ENCODE assay signal across 8 mouse cellular contexts in genomic region chr2:180222250-180222649, GRCm38 (mm10). TPM values are rescaled to one million over a fixed set of nuclear protein-coding genes. Genes with fewer than 3 reads are reported as not detected.
DNase-seq lines count a peak whose midpoint lies in the region; ATAC-seq and TF ChIP-seq lines count a peak whose summit lies in the region.

No protein-coding gene starts in this region.

- H3K9ac ChIP-seq in heart, adult 2 months (ENCODE audit: low read depth, low read length): 0 out of 2 replicates have a peak overlapping the region, but pooled peaks have one; percentile 17
- H3K9ac ChIP-seq in intestine, embryonic 15.5 days: no peak overlapping the region; the same call in 1 of the 2 replicates
- peak overlapping the region; percentile 51; the same call in 1 of the 2 replicates for H3K9ac ChIP-seq in lung, embryonic 16.5 days (ENCODE audit: low read length)

- TF ChIP-seq CTCF in heart, adult 2 months (IDR thresholded peaks at IDR 0.05): peak; percentile 62

- peaks cover 41% of the 10 kb centered on the region for H3K4me1 ChIP-seq in heart, adult 2 months (ENCODE audit: control insufficient read depth, insufficient read depth, low read length)
- H3K4me1 ChIP-seq in intestine, embryonic 15.5 days (replicated peaks): peaks cover 52% of the 10 kb centered on the region
- H3K4me1 ChIP-seq in lung, embryonic 16.5 days (replicated peaks; ENCODE audit: control insufficient read depth, insufficient read depth, low read length): peaks cover 59% of the 10 kb centered on the region

- no peaks in the 10 kb centered on the region for H3K9me3 ChIP-seq in intestine, embryonic 15.5 days
- no peaks in the 10 kb centered on the region for H3K9me3 ChIP-seq in lung, embryonic 16.5 days (ENCODE audit: control insufficient read depth, low read length)

- H3K4me2 ChIP-seq in intestine, embryonic 15.5 days (replicated peaks): peak overlapping the region; percentile 97
- peak overlapping the region; percentile 73 for H3K4me2 ChIP-seq in lung, embryonic 16.5 days (ENCODE audit: low read depth, low read length)

- peak; percentile 54 to 64 for DNase-seq in heart, adult 2 months
- no peak for DNase-seq in heart, postnatal 25 days (ENCODE audit: low spot score)
- DNase-seq in embryo, embryonic 11 days: peak; percentile 61
- DNase-seq in ovary, postnatal 36 days (ENCODE audit: low spot score): no peak
- no peak for DNase-seq in cerebellum, postnatal 10 days
- no peak for DNase-seq in gastrocnemius, postnatal 14 days

- no peaks in the 10 kb centered on the region for H3K27me3 ChIP-seq in heart, adult 2 months (ENCODE audit: control insufficient read depth, insufficient read depth, low read length)
- no peaks in the 10 kb centered on the region for H3K27me3 ChIP-seq in intestine, embryonic 15.5 days (replicated peaks)
- peaks cover 5% of the 10 kb centered on the region; the same call in 1 of the 2 replicates for H3K27me3 ChIP-seq in lung, embryonic 16.5 days (ENCODE audit: control insufficient read depth, insufficient read depth, low read depth, low read length)

- 17% methylated on average over 6 of the region's 6 CpGs for WGBS in heart, adult 2 months
- WGBS in intestine, embryonic 15.5 days: 18% methylated on average over 6 of the region's 6 CpGs
- WGBS in lung, embryonic 16.5 days: 9% methylated on average over 6 of the region's 6 CpGs

- TF ChIP-seq POLR2A in heart, adult 2 months (IDR thresholded peaks at IDR 0.05; ENCODE audit: insufficient read depth, low read depth, low read length): no peak

- H3K27ac ChIP-seq in heart, adult 2 months: peak overlapping the region; percentile 51
- peak overlapping the region; percentile 51 for H3K27ac ChIP-seq in intestine, embryonic 15.5 days
- H3K27ac ChIP-seq in lung, embryonic 16.5 days (ENCODE audit: low read length): peak overlapping the region; percentile 86

- peaks cover 3% of the 10 kb centered on the region; the same call in 1 of the 2 replicates for H3K36me3 ChIP-seq in heart, adult 2 months (ENCODE audit: control insufficient read depth, insufficient read depth, low read length)
- H3K36me3 ChIP-seq in intestine, embryonic 15.5 days: no peaks in the 10 kb centered on the region
- H3K36me3 ChIP-seq in lung, embryonic 16.5 days (ENCODE audit: control insufficient read depth, insufficient read depth, low read length): no peaks in the 10 kb centered on the region

- no peaks in the 10 kb centered on the region; the same call in none of the 2 replicates for H3K79me2 ChIP-seq in heart, adult 2 months (replicated peaks; ENCODE audit: control insufficient read depth, insufficient read depth, low read length)

- intact Hi-C loops in heart, adult 2 months (cut with DNase I): no loop called here
- intact Hi-C loops in heart, postnatal 25 days (cut with DNase I): no loop called here
- intact Hi-C loops in gastrocnemius, postnatal 14 days (cut with DNase I; ENCODE audit: low total_unique reads): no loop called here

- ATAC-seq in intestine, embryonic 15.5 days: peak; percentile 53
- peak; percentile 78 for ATAC-seq in lung, embryonic 16.5 days (ENCODE audit: low read depth)

- H3K4me3 ChIP-seq in heart, adult 2 months: no peak overlapping the region
- no peak overlapping the region for H3K4me3 ChIP-seq in intestine, embryonic 15.5 days (replicated peaks)
- H3K4me3 ChIP-seq in lung, embryonic 16.5 days (ENCODE audit: low read length): peak overlapping the region; percentile 23

- TF ChIP-seq EP300 in heart, adult 2 months (IDR thresholded peaks at IDR 0.05; ENCODE audit: insufficient read depth, low read depth, low read length): no peak

RNA-seq across cellular contexts. Expression of gene Lama5, which starts 3.4 kb away (rescaled TPM):
- total RNA-seq in heart, adult 2 months (2021): 100 to 1,000 TPM in 1 of 2 experiments, 10 to 100 TPM in 1; 66.3 to 104 TPM
- polyA plus RNA-seq in heart, adult 2 months (2012; rRNA removed): 83.6 and 109 TPM in 2 replicates
- total RNA-seq in heart, postnatal 25 days (2021): 10 to 100 TPM; 50.3 to 58.2 TPM
- polyA plus RNA-seq in intestine, embryonic 15.5 days (2015; fragmentation: Nextera tagmentation; extraction: Ambion mirVana): 30.9 and 37.8 TPM in 2 replicates
- 102 and 112 TPM in 2 replicates for polyA plus RNA-seq in lung, embryonic 16.5 days (2015; fragmentation: Nextera tagmentation; extraction: Ambion mirVana)
- 10 to 100 TPM; 17.9 to 18.0 TPM for total RNA-seq in gastrocnemius, postnatal 14 days (2021)

RNA-seq across cellular contexts. Expression of gene Rps21, which starts 34.9 kb away (rescaled TPM):
- 100 to 1,000 TPM; 506 to 570 TPM for total RNA-seq in heart, adult 2 months (2021)
- 991 and 1,183 TPM in 2 replicates for polyA plus RNA-seq in heart, adult 2 months (2012; rRNA removed)
- 100 to 1,000 TPM; 471 to 515 TPM for total RNA-seq in heart, postnatal 25 days (2021)
- polyA plus RNA-seq in intestine, embryonic 15.5 days (2015; fragmentation: Nextera tagmentation; extraction: Ambion mirVana): 577 and 672 TPM in 2 replicates
- 455 and 526 TPM in 2 replicates for polyA plus RNA-seq in lung, embryonic 16.5 days (2015; fragmentation: Nextera tagmentation; extraction: Ambion mirVana)
- total RNA-seq in gastrocnemius, postnatal 14 days (2021): 100 to 1,000 TPM; 456 to 506 TPM

RNA-seq across cellular contexts. Expression of gene Adrm1, which starts 51.0 kb away (rescaled TPM):
- 10 to 100 TPM; 79.2 to 89.0 TPM for total RNA-seq in heart, adult 2 months (2021)
- polyA plus RNA-seq in heart, adult 2 months (2012; rRNA removed): 56.6 and 76.0 TPM in 2 replicates
- 10 to 100 TPM; 73.1 to 83.5 TPM for total RNA-seq in heart, postnatal 25 days (2021)
- polyA plus RNA-seq in intestine, embryonic 15.5 days (2015; fragmentation: Nextera tagmentation; extraction: Ambion mirVana): 172 TPM in 2 replicates
- polyA plus RNA-seq in lung, embryonic 16.5 days (2015; fragmentation: Nextera tagmentation; extraction: Ambion mirVana): 162 and 173 TPM in 2 replicates
- total RNA-seq in gastrocnemius, postnatal 14 days (2021): 10 to 100 TPM; 95.7 to 97.3 TPM

RNA-seq across cellular contexts. Expression of gene Cables2, which starts 51.0 kb away (rescaled TPM):
- 10 to 100 TPM; 11.2 to 14.3 TPM for total RNA-seq in heart, adult 2 months (2021)
- 17.6 and 26.7 TPM in 2 replicates for polyA plus RNA-seq in heart, adult 2 months (2012; rRNA removed)
- total RNA-seq in heart, postnatal 25 days (2021): 10 to 100 TPM; 13.0 to 13.8 TPM
- 11.4 and 12.7 TPM in 2 replicates for polyA plus RNA-seq in intestine, embryonic 15.5 days (2015; fragmentation: Nextera tagmentation; extraction: Ambion mirVana)
- polyA plus RNA-seq in lung, embryonic 16.5 days (2015; fragmentation: Nextera tagmentation; extraction: Ambion mirVana): 6.3 and 8.4 TPM in 2 replicates
- 1 to 10 TPM; 6.8 to 9.2 TPM for total RNA-seq in gastrocnemius, postnatal 14 days (2021)

Comparison
In these comparisons a context has a peak if more than half of its experiments do, and no peak if none do; other contexts are left out.
1. DNase-seq: peak in heart, adult 2 months (2 of 2) and embryo, embryonic 11 days (single experiment); none in heart, postnatal 25 days (single experiment), ovary, postnatal 36 days (single experiment), cerebellum, postnatal 10 days (0 of 2) and gastrocnemius, postnatal 14 days (single experiment).
2. Peak in every context shown above with its lines, with median percentiles within 50 percentile points of each other: H3K27ac ChIP-seq.